Mouse (Mus musculus) liver, embryonic 14.5 days (tissue): Measurements from ENCODE around the gene Piwil1. TPM values are rescaled to one million over a fixed set of nuclear protein-coding genes. Genes with fewer than 3 reads are reported as not detected.

Source experiments
- ATAC-seq: fragments of 200-750 bp; cut with Nextera tagmentation; 2 replicates; pipeline ENCODE4 v1.8.0; 2017; ENCODE audit warnings: moderate number of reproducible peaks, mild to moderate bottlenecking, moderate library complexity; ENCODE audit not compliant: insufficient read depth
- DNase-seq, 3 experiments: peaks; one replicate each; pipeline ENCODE4 v3.0.0-alpha.2; 2012 to 2013; ENCODE audit warnings: low read depth in 3 of 3, low spot score in 3 of 3
- H3K27ac ChIP-seq: fragments of 300-500 bp; sonication (generic); 2 replicates; pipeline ENCODE4 v1.5.1; 2014; ENCODE audit warnings: moderate library complexity, mild to moderate bottlenecking, control low read depth, inconsistent platforms
- H3K27me3 ChIP-seq: fragments of 300-500 bp; sonication (generic); 2 replicates; pipeline ENCODE4 v1.6.1; 2014; ENCODE audit warnings: mild to moderate bottlenecking, low read length, moderate library complexity; ENCODE audit not compliant: control insufficient read depth, insufficient read depth
- H3K36me3 ChIP-seq: fragments of 300-500 bp; sonication (generic); replicated peaks from 2 replicates; pipeline ENCODE4 v1.6.1; 2014; ENCODE audit warnings: low read depth; ENCODE audit not compliant: control insufficient read depth, insufficient read depth
- H3K4me1 ChIP-seq, 2 experiments: fragments of 200-500 bp in 1 of 2; fragments of 300-500 bp in 1 of 2; sonication (generic) in 1 of 2; replicated peaks; 2 replicates each; pipeline ENCODE4 v1.6.1; 2012 to 2014; ENCODE audit warnings: antibody characterized with exemption in 1 of 2, inconsistent platforms in 1 of 2, low read length in 1 of 2; ENCODE audit not compliant: control insufficient read depth in 2 of 2, insufficient read depth in 2 of 2
- H3K4me2 ChIP-seq: fragments of 300-500 bp; sonication (generic); 2 replicates; pipeline ENCODE4 v1.6.1; 2014; ENCODE audit warnings: low read depth, mild to moderate bottlenecking, control low read depth, moderate library complexity
- H3K4me3 ChIP-seq, 2 experiments: fragments of 200-500 bp in 1 of 2; fragments of 300-500 bp in 1 of 2; sonication (generic) in 1 of 2; 2 replicates each; pipeline ENCODE4 v1.5.1; 2012 to 2014; ENCODE audit warnings: low read depth in 2 of 2, low read length in 2 of 2, mild to moderate bottlenecking in 2 of 2, control low read depth in 1 of 2, inconsistent platforms in 1 of 2, moderate library complexity in 1 of 2; ENCODE audit not compliant: insufficient read depth in 1 of 2
- H3K9ac ChIP-seq: fragments of 300-500 bp; sonication (generic); replicated peaks from 2 replicates; pipeline ENCODE4 v1.6.1; 2014; ENCODE audit warnings: mild to moderate bottlenecking, control low read depth, moderate library complexity
- H3K9me3 ChIP-seq: fragments of 300-500 bp; sonication (generic); 2 replicates; pipeline ENCODE4 v1.6.1; 2016; ENCODE audit warnings: low read length, mixed read lengths; ENCODE audit not compliant: control insufficient read depth
- CTCF ChIP-seq: IDR thresholded peaks from 2 replicates; pipeline ENCODE4 v1.5.1; 2016; ENCODE audit warnings: antibody characterized with exemption, low read depth, control low read depth
- EP300 ChIP-seq: IDR thresholded peaks from 2 replicates; pipeline ENCODE4 v1.6.1; 2016; ENCODE audit warnings: antibody characterized with exemption, low read depth
- WGBS: fragments of 180-500 bp; shearing (Covaris S2); extraction: QIAGEN DNeasy Blood & Tissue Kit; methylation state at CpG from one replicate; pipeline ENCODE4 v1.1.7; 2014; ENCODE audit not compliant: insufficient replicate concordance; 5-methylcytosine and 5-hydroxymethylcytosine counted together
- polyA plus RNA-seq, 2 experiments: library from polyadenylated mRNA; depleted of rRNA in 1 of 2; stranded (reverse) in 1 of 2; unstranded in 1 of 2; fragments of >200 nt; fragmentation: Nextera tagmentation in 1 of 2; extraction: Ambion mirVana in 1 of 2; gene quantifications; 2 replicates each; pipeline versions ENCODE4 v1.2.1 to v1.2.3; 2012 to 2014

Gene Piwil1
- polyA plus RNA-seq, 2 experiments: not detected

DNA sequence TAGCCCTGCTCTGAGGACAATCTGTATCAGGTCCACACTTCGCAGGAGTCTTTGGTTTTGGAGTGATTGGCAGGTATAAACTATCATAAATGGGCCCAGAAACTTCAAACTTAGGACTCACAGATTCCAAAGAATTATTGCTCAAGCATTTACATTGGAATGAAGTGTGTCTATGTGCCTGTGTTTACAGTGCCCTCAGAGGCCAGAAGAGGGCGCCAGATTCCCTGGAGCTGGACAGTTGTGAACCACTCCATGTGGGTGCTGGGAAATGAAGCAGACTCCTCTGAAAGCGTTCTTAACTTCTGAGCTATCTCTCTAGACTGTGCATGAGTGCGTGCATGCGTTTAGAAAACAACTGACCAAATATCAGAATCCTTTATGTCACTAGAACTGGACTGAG lies 20.9 kb upstream of the Piwil1 start:
- Histone ChIP-seq H3K9me3 (no peaks in the 10 kb centered on the region), H3K4me2 (no peak overlapping the region), H3K4me3 (no peak overlapping the region), H3K36me3 (no peaks in the 10 kb centered on the region), H3K27me3 (no peaks in the 10 kb centered on the region), H3K9ac (no peak overlapping the region), H3K4me1 (no peaks in the 10 kb centered on the region), H3K27ac (no peak overlapping the region)
- 26% methylated on average over 5 of the region's 5 CpGs for WGBS
- no peak for ATAC-seq
- TF ChIP-seq EP300: no peak
- DNase-seq: no peak

DNA sequence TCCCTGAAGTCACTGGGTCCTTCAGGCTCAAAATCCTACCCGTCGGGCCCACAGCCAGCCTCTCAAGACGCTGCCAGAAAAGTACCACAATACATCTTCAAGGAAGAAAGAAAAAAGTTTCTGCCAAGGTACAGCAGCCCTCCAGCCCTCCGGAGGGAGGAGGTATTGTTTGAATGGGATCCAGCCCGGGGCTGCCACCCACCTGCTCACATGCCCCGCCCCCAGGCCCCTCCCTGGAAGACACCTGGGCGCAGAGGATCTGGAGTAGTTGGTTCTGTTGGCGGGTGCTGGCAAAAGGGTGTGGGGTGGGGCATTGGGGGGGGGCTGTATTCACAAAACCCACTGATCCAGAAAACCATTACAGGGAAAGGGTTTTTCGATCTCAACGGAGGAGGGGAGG lies 18.1 kb upstream of the Piwil1 start:
- no peaks in the 10 kb centered on the region for H3K4me1 ChIP-seq

DNA sequence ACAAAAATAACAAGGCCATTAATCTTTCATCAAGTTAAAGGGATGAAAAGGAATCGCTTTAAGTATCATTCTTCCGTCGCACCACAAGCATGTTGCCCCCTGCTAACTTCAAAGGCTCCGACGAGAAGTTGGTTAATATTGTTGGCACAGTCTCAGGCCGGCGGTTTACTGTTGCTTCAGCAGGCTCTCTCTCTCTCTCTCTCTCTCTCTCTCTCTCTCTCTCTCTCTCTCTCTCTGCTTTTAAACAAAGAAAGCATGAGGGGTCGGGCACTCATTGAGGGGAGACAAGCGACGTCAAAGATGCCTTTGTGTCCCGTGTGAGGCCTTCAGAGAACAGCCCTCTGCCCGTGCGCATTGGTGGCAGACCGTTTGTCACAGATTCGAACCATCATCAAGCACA lies 17.7 kb upstream of the Piwil1 start:
- Histone ChIP-seq H3K27me3 (no peaks in the 10 kb centered on the region), H3K4me2 (no peak overlapping the region), H3K9me3 (no peaks in the 10 kb centered on the region; the same call in 1 of the 2 replicates), H3K4me3 (no peak overlapping the region), H3K27ac (no peak overlapping the region), H3K9ac (no peak overlapping the region), H3K4me1 (no peaks in the 10 kb centered on the region), H3K36me3 (no peaks in the 10 kb centered on the region)
- ATAC-seq (no peak), DNase-seq (no peak)
- WGBS: 43% methylated on average over 15 of the region's 15 CpGs
- no peak for TF ChIP-seq CTCF
- no peak for TF ChIP-seq EP300

More for the DNA sequence above, 18.1 kb upstream of the Piwil1 start:
- Histone ChIP-seq H3K27me3 (no peaks in the 10 kb centered on the region), H3K36me3 (no peaks in the 10 kb centered on the region), H3K27ac (no peak overlapping the region), H3K4me2 (no peak overlapping the region), H3K4me3 (no peak overlapping the region), H3K9ac (no peak overlapping the region), H3K9me3 (no peaks in the 10 kb centered on the region; the same call in 1 of the 2 replicates)
- 29% methylated on average over 10 of the region's 10 CpGs for WGBS
- ATAC-seq (no peak), DNase-seq (no peak)
- TF ChIP-seq EP300 (no peak), CTCF (no peak)

DNA sequence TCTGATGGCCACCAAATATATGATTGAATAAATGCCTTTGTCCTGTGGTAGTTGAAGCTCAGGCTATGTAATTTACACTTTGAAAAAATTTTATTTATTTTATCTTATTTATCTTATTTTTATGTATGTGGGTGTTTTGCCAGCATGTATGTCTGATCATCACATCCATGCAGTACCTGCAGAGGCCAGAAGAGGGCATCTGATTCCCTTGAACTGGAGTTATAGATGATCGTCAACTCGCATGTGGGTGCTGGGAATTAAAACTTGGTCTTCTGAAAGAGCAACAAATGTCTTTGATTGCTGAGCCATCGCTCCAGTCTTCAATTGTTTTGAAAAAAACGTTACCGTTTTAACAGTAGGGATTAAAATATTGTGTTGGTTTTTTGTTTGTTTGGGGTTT lies 15.2 kb upstream of the Piwil1 start:
- H3K4me3 ChIP-seq: no peak overlapping the region
- no peaks in the 10 kb centered on the region for H3K4me1 ChIP-seq
- DNase-seq (no peak), ATAC-seq (no peak)
- H3K9ac ChIP-seq: no peak overlapping the region
- TF ChIP-seq EP300: no peak
- peak; percentile 34; the same call in 1 of the 2 replicates for TF ChIP-seq CTCF
- no peak overlapping the region for H3K4me2 ChIP-seq
- no peaks in the 10 kb centered on the region for H3K27me3 ChIP-seq
- H3K36me3 ChIP-seq: no peaks in the 10 kb centered on the region
- H3K9me3 ChIP-seq: no peaks in the 10 kb centered on the region; the same call in 1 of the 2 replicates
- H3K27ac ChIP-seq: no peak overlapping the region
- 68% methylated on average over 5 of the region's 5 CpGs for WGBS

DNA sequence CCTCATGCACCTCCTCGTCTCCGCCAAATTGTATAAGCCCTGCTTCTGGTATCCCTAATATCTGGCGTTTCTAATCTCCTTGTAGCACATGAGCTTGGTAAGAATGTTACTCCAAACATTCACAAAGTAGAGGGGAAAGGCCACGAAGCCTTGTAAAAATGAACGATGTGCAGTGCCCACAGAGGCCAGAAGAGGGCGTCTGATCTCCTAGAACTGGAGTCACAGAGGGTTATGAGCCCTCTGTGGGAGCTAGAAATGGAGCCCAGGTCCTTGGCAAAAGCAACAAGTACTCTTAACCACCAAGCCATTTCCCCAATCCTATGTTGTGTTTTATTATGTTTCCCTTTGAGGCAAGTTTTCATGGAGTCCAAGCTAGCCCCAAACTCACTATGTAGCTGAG lies 8.2 kb upstream of the Piwil1 start:
- 46% methylated on average over 6 of the region's 6 CpGs for WGBS
- no peaks in the 10 kb centered on the region for H3K36me3 ChIP-seq
- no peak overlapping the region for H3K4me3 ChIP-seq
- H3K4me1 ChIP-seq: no peaks in the 10 kb centered on the region
- no peaks in the 10 kb centered on the region for H3K9me3 ChIP-seq
- TF ChIP-seq EP300: no peak
- no peak for TF ChIP-seq CTCF
- no peak overlapping the region for H3K27ac ChIP-seq
- no peaks in the 10 kb centered on the region for H3K27me3 ChIP-seq
- no peak overlapping the region for H3K4me2 ChIP-seq
- H3K9ac ChIP-seq: no peak overlapping the region
- no peak for ATAC-seq
- DNase-seq: no peak
